Mouse (Mus musculus) neural tube, embryonic 13.5 days (tissue): Measurements from ENCODE around the gene Med9. TPM values are rescaled to one million over a fixed set of nuclear protein-coding genes. Genes with fewer than 3 reads are reported as not detected.
A peak's percentile ranks its signal among the peaks of the same experiment; 100 is the strongest.

Experiments
- ATAC-seq: fragments of 200-750 bp; cut with Nextera tagmentation; 2 replicates; pipeline ENCODE4 v1.8.0; 2017; ENCODE audit warnings: low read depth, mild to moderate bottlenecking, moderate TSS enrichment, moderate library complexity
- H3K27ac ChIP-seq: fragments of 300-500 bp; sonication (generic); replicated peaks from 2 replicates; pipeline ENCODE4 v1.5.1; 2015; ENCODE audit warnings: moderate library complexity, mild to moderate bottlenecking, inconsistent platforms
- H3K27me3 ChIP-seq: fragments of 300-500 bp; sonication (generic); 2 replicates; pipeline ENCODE4 v1.6.1; 2015; ENCODE audit warnings: mild to moderate bottlenecking, inconsistent platforms
- H3K36me3 ChIP-seq: fragments of 300-500 bp; sonication (generic); 2 replicates; pipeline ENCODE4 v1.6.1; 2015; ENCODE audit warnings: mild to moderate bottlenecking, inconsistent platforms
- H3K4me1 ChIP-seq: fragments of 300-500 bp; sonication (generic); replicated peaks from 2 replicates; pipeline ENCODE4 v1.6.1; 2015; ENCODE audit warnings: inconsistent platforms
- H3K4me2 ChIP-seq: fragments of 300-500 bp; sonication (generic); 2 replicates; pipeline ENCODE4 v1.6.1; 2015; ENCODE audit warnings: inconsistent platforms, mild to moderate bottlenecking, moderate library complexity
- H3K4me3 ChIP-seq: fragments of 300-500 bp; sonication (generic); 2 replicates; pipeline ENCODE4 v1.5.1; 2015; ENCODE audit warnings: mild to moderate bottlenecking, inconsistent platforms
- H3K9ac ChIP-seq: fragments of 300-500 bp; sonication (generic); 2 replicates; pipeline ENCODE4 v1.6.1; 2015; ENCODE audit warnings: moderate library complexity, mild to moderate bottlenecking, inconsistent platforms
- H3K9me3 ChIP-seq: fragments of 300-500 bp; sonication (generic); 2 replicates; pipeline ENCODE4 v1.6.1; 2016; ENCODE audit warnings: inconsistent platforms
- WGBS: fragments of 180-500 bp; shearing (Covaris S2); methylation state at CpG from one replicate; pipeline ENCODE4 v1.1.7; 2015; 5-methylcytosine and 5-hydroxymethylcytosine counted together
- polyA plus RNA-seq: library from polyadenylated mRNA; unstranded; fragments of >200 nt; fragmentation: Nextera tagmentation; extraction: Ambion mirVana; gene quantifications from 2 replicates; pipeline ENCODE4 v1.2.1, GENCODE M21; 2015

Med9 gene
- polyA plus RNA-seq, 1 experiment from 2014 or later, result 36.2 TPM

GRCm38 (mm10) chr11:59956749-59957148 is 8.7 kb downstream of the Med9 start:
- Histone ChIP-seq H3K9me3 (no peaks in the 10 kb centered on the region), H3K4me3 (no peak overlapping the region), H3K36me3 (peaks cover 22% of the 10 kb centered on the region; the same call in 1 of the 2 replicates), H3K27me3 (peaks cover 2% of the 10 kb centered on the region; the same call in 1 of the 2 replicates), H3K27ac (no peak overlapping the region), H3K4me1 (no peaks in the 10 kb centered on the region), H3K4me2 (no peak overlapping the region), H3K9ac (no peak overlapping the region)
- no peak for ATAC-seq
- 81% methylated on average over 6 of the region's 6 CpGs for WGBS

- H3K9ac ChIP-seq, result no peak overlapping the region
- ATAC-seq, result no peak
- H3K9me3 ChIP-seq, result no peaks in the 10 kb centered on the region
- H3K4me3 ChIP-seq, result no peak overlapping the region
- peaks cover 27% of the 10 kb centered on the region; the same call in 1 of the 2 replicates for H3K36me3 ChIP-seq
- H3K4me2 ChIP-seq, result no peak overlapping the region
- 86% methylated on average over 4 of the region's 4 CpGs for WGBS
- H3K27me3 ChIP-seq, result peaks cover 29% of the 10 kb centered on the region
- no peak overlapping the region for H3K27ac ChIP-seq
- H3K4me1 ChIP-seq, result peaks cover 13% of the 10 kb centered on the region
Observed at GRCm38 (mm10) chr11:59959453-59959852, 11.4 kb downstream of the Med9 start.

GRCm38 (mm10) chr11:59960476-59961337 is 12.7 kb downstream of the Med9 start:
- no peak overlapping the region for H3K9ac ChIP-seq
- no peak overlapping the region for H3K4me3 ChIP-seq
- no peak overlapping the region for H3K4me2 ChIP-seq
- peaks cover 24% of the 10 kb centered on the region; the same call in 1 of the 2 replicates for H3K36me3 ChIP-seq
- peaks cover 26% of the 10 kb centered on the region for H3K4me1 ChIP-seq
- H3K27ac ChIP-seq, result no peak overlapping the region
- peaks cover 37% of the 10 kb centered on the region for H3K27me3 ChIP-seq
- no peaks in the 10 kb centered on the region for H3K9me3 ChIP-seq
- ATAC-seq, result no peak
- WGBS, result 91% methylated on average over 20 of the region's 20 CpGs

GRCm38 (mm10) chr11:59961338-59961875 is 13.4 kb downstream of the Med9 start:
- Histone ChIP-seq H3K9me3 (no peaks in the 10 kb centered on the region), H3K4me2 (no peak overlapping the region), H3K27ac (no peak overlapping the region), H3K9ac (no peak overlapping the region), H3K4me1 (peaks cover 31% of the 10 kb centered on the region), H3K4me3 (no peak overlapping the region), H3K27me3 (peaks cover 37% of the 10 kb centered on the region), H3K36me3 (peaks cover 20% of the 10 kb centered on the region; the same call in 1 of the 2 replicates)
- no peak for ATAC-seq
- 88% methylated on average over 9 of the region's 9 CpGs for WGBS

GRCm38 (mm10) chr11:59962590-59962989 is 14.6 kb downstream of the Med9 start:
- no peaks in the 10 kb centered on the region for H3K9me3 ChIP-seq
- H3K9ac ChIP-seq, result no peak overlapping the region
- H3K27ac ChIP-seq, result no peak overlapping the region
- no peak overlapping the region for H3K4me3 ChIP-seq
- peaks cover 20% of the 10 kb centered on the region; the same call in 1 of the 2 replicates for H3K36me3 ChIP-seq
- WGBS, result 72% methylated on average over 3 of the region's 3 CpGs
- peaks cover 33% of the 10 kb centered on the region for H3K4me1 ChIP-seq
- ATAC-seq, result no peak
- H3K4me2 ChIP-seq, result no peak overlapping the region
- peaks cover 37% of the 10 kb centered on the region for H3K27me3 ChIP-seq

- 0 out of 2 replicates have a peak, but pooled peaks have one; percentile 17 for ATAC-seq
- Histone ChIP-seq H3K36me3 (peaks cover 20% of the 10 kb centered on the region; the same call in 1 of the 2 replicates), H3K4me2 (peak overlapping the region; percentile 81), H3K4me1 (peaks cover 33% of the 10 kb centered on the region), H3K27me3 (peaks cover 37% of the 10 kb centered on the region), H3K4me3 (peak overlapping the region; percentile 42), H3K9me3 (no peaks in the 10 kb centered on the region), H3K27ac (no peak overlapping the region), H3K9ac (peak overlapping the region; percentile 63)
- WGBS, result 6% methylated on average over 34 of the region's 34 CpGs
Observed at GRCm38 (mm10) chr11:59963364-59964162, 15.6 kb downstream of the Med9 start.

- H3K4me1 ChIP-seq, result peaks cover 33% of the 10 kb centered on the region
- peaks cover 37% of the 10 kb centered on the region for H3K27me3 ChIP-seq
- peaks cover 20% of the 10 kb centered on the region; the same call in 1 of the 2 replicates for H3K36me3 ChIP-seq
- peak overlapping the region; percentile 63 for H3K9ac ChIP-seq
- peak overlapping the region; percentile 81 for H3K4me2 ChIP-seq
- H3K9me3 ChIP-seq, result no peaks in the 10 kb centered on the region
- no peak overlapping the region for H3K27ac ChIP-seq
- WGBS, result 3% methylated on average over 33 of the region's 33 CpGs
- peak; percentile 15; the same call in 1 of the 2 replicates for ATAC-seq
- H3K4me3 ChIP-seq, result peak overlapping the region; percentile 42
Observed at GRCm38 (mm10) chr11:59964163-59964758, 16.3 kb downstream of the Med9 start.

GRCm38 (mm10) chr11:59964818-59965217 is 16.8 kb downstream of the Med9 start, which contains the start of gene Rasd1:
Gene Rasd1, minus strand, starts transcription at chr11:59964944.
- H3K27ac ChIP-seq, result no peak within 1 kb of the TSS
- ATAC-seq, result peak; percentile 59; the same call in 1 of the 2 replicates
- H3K36me3 ChIP-seq, result peaks cover 20% of the 10 kb centered on the region; the same call in 1 of the 2 replicates
- H3K4me1 ChIP-seq, result peaks cover 33% of the 10 kb centered on the region
- WGBS, result under 1% methylated on average over 28 of the region's 28 CpGs
- peak within 1 kb of the TSS; percentile 42 for H3K4me3 ChIP-seq
- H3K27me3 ChIP-seq, result peaks cover 37% of the 10 kb centered on the region
- H3K9me3 ChIP-seq, result no peaks in the 10 kb centered on the region
- peak within 1 kb of the TSS; percentile 63 for H3K9ac ChIP-seq
- H3K4me2 ChIP-seq, result peak within 1 kb of the TSS; percentile 81

GRCm38 (mm10) chr11:59965227-59966101 is 17.5 kb downstream of the Med9 start:
- Histone ChIP-seq H3K27me3 (peaks cover 37% of the 10 kb centered on the region), H3K4me2 (peak overlapping the region; percentile 81), H3K27ac (no peak overlapping the region), H3K9me3 (no peaks in the 10 kb centered on the region), H3K36me3 (peaks cover 18% of the 10 kb centered on the region; the same call in 1 of the 2 replicates), H3K9ac (peak overlapping the region; percentile 63), H3K4me3 (peak overlapping the region; percentile 42), H3K4me1 (peaks cover 33% of the 10 kb centered on the region)
- 21% methylated on average over 25 of the region's 25 CpGs for WGBS
- ATAC-seq, result peak; percentile 45; the same call in 1 of the 2 replicates

- H3K4me1 ChIP-seq, result peaks cover 33% of the 10 kb centered on the region
- no peak overlapping the region for H3K4me2 ChIP-seq
- no peak overlapping the region for H3K27ac ChIP-seq
- peaks cover 12% of the 10 kb centered on the region; the same call in 1 of the 2 replicates for H3K36me3 ChIP-seq
- peaks cover 37% of the 10 kb centered on the region for H3K27me3 ChIP-seq
- H3K9ac ChIP-seq, result no peak overlapping the region
- H3K9me3 ChIP-seq, result no peaks in the 10 kb centered on the region
- no peak for ATAC-seq
- WGBS, result 60% methylated on average over 4 of the region's 4 CpGs
- H3K4me3 ChIP-seq, result no peak overlapping the region
Observed at GRCm38 (mm10) chr11:59966102-59966483, 18.1 kb downstream of the Med9 start.
